Mouse (Mus musculus) bone marrow, adult 2 months (tissue): ENCODE measurements around the gene Tnfrsf21.

Experiments used
- CTCF ChIP-seq: fragments of 200-500 bp; IDR thresholded peaks from 2 replicates; pipeline ENCODE4 v1.5.1; 2011; ENCODE audit warnings: low read length, control low read depth; ENCODE audit not compliant: control insufficient read depth, insufficient read depth
- POLR2A ChIP-seq: fragments of 200-500 bp; IDR thresholded peaks from 2 replicates; pipeline ENCODE4 v1.6.1; 2011; ENCODE audit warnings: low read depth, mild to moderate bottlenecking, control low read depth, low read length, borderline replicate concordance; ENCODE audit not compliant: control insufficient read depth

DNA sequence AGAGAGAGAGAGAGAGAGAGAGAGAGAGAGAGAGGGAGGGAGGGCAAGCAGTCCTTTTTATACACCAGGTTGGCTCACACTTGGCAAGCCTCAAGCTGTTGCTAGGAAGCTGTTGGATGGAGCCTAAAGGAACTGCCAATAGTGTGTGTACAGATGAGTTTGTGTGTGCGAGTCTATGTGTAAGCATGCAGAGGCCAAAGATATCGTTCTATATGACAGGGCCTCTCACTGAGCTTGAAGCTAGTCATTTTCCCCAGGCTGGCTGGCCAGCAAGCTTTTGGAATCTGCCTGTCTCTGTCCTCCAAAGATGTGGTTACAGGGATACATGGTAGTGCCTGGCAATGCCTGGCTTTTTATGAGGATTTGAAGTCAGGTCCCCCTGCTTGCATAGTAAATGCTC, 104.7 kb downstream of the Tnfrsf21 start:
- TF ChIP-seq POLR2A = no peak
- TF ChIP-seq CTCF = no peak
